Mouse (Mus musculus): Measurements from ENCODE around the gene Slc6a6. TPM values are rescaled to one million over a fixed set of nuclear protein-coding genes. Genes with fewer than 3 reads are reported as not detected.

The Slc6a6 gene
- polyA plus RNA-seq, 1 experiment from 2014 or later: 66.8 TPM

DNA sequence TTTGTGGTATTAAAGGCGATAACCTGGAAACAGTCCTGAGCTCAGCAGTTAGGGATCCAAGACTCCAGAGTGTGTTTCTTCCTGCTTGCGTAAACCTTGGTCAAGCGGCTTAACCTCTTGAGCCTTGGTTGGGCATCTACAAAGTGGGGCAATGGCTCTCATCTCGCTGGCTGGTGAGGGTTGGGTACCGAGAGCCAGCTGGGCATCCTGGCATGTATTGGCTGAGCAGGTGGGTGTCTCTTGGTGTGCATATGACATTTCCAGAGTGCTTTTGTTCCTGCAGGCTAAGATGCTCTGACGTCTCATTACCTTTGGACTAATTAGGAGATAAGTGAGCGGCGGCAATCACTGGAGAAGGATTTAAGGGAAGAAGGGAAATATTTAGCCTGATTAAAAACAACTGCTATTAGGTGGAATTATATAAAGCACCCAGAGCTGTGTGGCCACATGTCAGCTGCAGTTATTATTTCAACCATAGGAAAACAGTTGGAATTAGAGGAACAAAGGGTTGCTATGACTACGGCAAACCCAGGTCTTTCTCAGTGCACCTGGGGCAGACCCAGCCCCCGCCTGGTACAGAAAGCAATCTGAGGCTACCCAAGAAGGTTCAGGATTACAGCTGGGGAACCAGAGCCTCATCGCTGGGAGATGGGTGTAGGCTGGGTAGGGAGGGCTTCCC is 24.2 kb downstream of the Slc6a6 start:
- WGBS: 96% methylated on average over 11 of the region's 11 CpGs
- H3K9ac ChIP-seq (ENCODE audit: low read length): no peak overlapping the region
- H3K9me3 ChIP-seq (ENCODE audit: control insufficient read depth, low read length): no peaks in the 10 kb centered on the region
- H3K4me3 ChIP-seq (ENCODE audit: control insufficient read depth in 1 of 2, insufficient read depth in 1 of 2, low read depth in 1 of 2, low read length in 2 of 2): no peak overlapping the region
- H3K4me2 ChIP-seq (ENCODE audit: low read length): no peak overlapping the region
- peaks cover 14 to 15% of the 10 kb centered on the region in 2 experiments for H3K4me1 ChIP-seq (ENCODE audit: control insufficient read depth in 2 of 2, insufficient read depth in 2 of 2, low read length in 2 of 2)
- no peak for ATAC-seq (ENCODE audit: insufficient number of reproducible peaks, insufficient read depth, low FRiP score, low read depth)
- no peaks in the 10 kb centered on the region for H3K27me3 ChIP-seq (ENCODE audit: control insufficient read depth, insufficient read depth, low read length)
- no peak overlapping the region for H3K27ac ChIP-seq (replicated peaks in 1 of 2; ENCODE audit: control insufficient read depth in 1 of 2, insufficient read depth in 1 of 2, low read depth in 2 of 2, low read length in 2 of 2)
- H3K36me3 ChIP-seq (ENCODE audit: control insufficient read depth, insufficient read depth, low read length): peaks cover 42% of the 10 kb centered on the region

GRCm38 (mm10) chr6:91708919-91709318 is 25.1 kb downstream of the Slc6a6 start:
- Histone ChIP-seq H3K9ac (ENCODE audit: low read length) (no peak overlapping the region), H3K27me3 (ENCODE audit: control insufficient read depth, insufficient read depth, low read length) (no peaks in the 10 kb centered on the region), H3K4me3 (ENCODE audit: control insufficient read depth in 1 of 2, insufficient read depth in 1 of 2, low read depth in 1 of 2, low read length in 2 of 2) (no peak overlapping the region), H3K36me3 (ENCODE audit: control insufficient read depth, insufficient read depth, low read length) (peaks cover 33% of the 10 kb centered on the region), H3K27ac (replicated peaks in 1 of 2; ENCODE audit: control insufficient read depth in 1 of 2, insufficient read depth in 1 of 2, low read depth in 2 of 2, low read length in 2 of 2) (no peak overlapping the region), H3K4me1 (ENCODE audit: control insufficient read depth in 2 of 2, insufficient read depth in 2 of 2, low read length in 2 of 2) (peaks cover 17 to 20% of the 10 kb centered on the region in 2 experiments), H3K9me3 (ENCODE audit: control insufficient read depth, low read length) (no peaks in the 10 kb centered on the region), H3K4me2 (ENCODE audit: low read length) (no peak overlapping the region)
- ATAC-seq (ENCODE audit: insufficient number of reproducible peaks, insufficient read depth, low FRiP score, low read depth): no peak
- WGBS: 90% methylated on average over 1 of the region's 2 CpGs

DNA sequence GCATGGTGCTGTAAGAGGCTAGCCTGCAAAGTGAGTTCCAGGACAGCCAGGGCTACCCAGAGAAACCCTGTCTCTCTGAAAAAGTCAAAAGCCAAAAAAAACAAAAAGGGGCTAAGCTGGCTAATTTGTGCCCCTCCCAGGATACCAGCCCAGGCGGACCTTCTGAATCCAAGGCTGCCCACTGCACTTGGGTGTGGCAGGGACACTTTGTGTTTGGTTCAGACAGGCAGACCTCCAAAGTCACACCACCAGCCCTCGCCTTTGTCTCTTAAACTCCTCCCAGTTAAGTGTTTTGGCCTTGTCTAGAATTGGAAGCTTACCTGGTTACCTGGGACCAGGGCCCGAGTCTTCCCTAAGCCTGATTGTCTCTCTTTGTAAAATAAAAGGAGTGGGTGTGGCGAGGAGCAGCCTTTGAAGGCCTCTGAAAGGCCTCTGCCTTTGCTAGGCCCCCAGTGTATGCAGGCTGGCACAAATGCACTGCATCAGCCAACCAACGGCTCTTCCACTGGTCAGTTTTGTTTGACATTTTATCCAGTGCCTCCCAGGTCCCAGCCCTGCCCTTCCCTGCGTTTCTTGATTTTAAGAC is 26.6 kb downstream of the Slc6a6 start:
- H3K4me2 ChIP-seq (ENCODE audit: low read length): no peak overlapping the region
- no peaks in the 10 kb centered on the region for H3K9me3 ChIP-seq (ENCODE audit: control insufficient read depth, low read length)
- H3K27ac ChIP-seq (replicated peaks in 1 of 2; ENCODE audit: control insufficient read depth in 1 of 2, insufficient read depth in 1 of 2, low read depth in 2 of 2, low read length in 2 of 2): no peak overlapping the region
- no peak overlapping the region for H3K4me3 ChIP-seq (ENCODE audit: control insufficient read depth in 1 of 2, insufficient read depth in 1 of 2, low read depth in 1 of 2, low read length in 2 of 2)
- peaks cover 17 to 20% of the 10 kb centered on the region in 2 experiments for H3K4me1 ChIP-seq (ENCODE audit: control insufficient read depth in 2 of 2, insufficient read depth in 2 of 2, low read length in 2 of 2)
- peaks cover 40% of the 10 kb centered on the region for H3K36me3 ChIP-seq (ENCODE audit: control insufficient read depth, insufficient read depth, low read length)
- no peak for ATAC-seq (ENCODE audit: insufficient number of reproducible peaks, insufficient read depth, low FRiP score, low read depth)
- H3K9ac ChIP-seq (ENCODE audit: low read length): no peak overlapping the region
- no peaks in the 10 kb centered on the region for H3K27me3 ChIP-seq (ENCODE audit: control insufficient read depth, insufficient read depth, low read length)
- WGBS: 83% methylated on average over 6 of the region's 6 CpGs

DNA sequence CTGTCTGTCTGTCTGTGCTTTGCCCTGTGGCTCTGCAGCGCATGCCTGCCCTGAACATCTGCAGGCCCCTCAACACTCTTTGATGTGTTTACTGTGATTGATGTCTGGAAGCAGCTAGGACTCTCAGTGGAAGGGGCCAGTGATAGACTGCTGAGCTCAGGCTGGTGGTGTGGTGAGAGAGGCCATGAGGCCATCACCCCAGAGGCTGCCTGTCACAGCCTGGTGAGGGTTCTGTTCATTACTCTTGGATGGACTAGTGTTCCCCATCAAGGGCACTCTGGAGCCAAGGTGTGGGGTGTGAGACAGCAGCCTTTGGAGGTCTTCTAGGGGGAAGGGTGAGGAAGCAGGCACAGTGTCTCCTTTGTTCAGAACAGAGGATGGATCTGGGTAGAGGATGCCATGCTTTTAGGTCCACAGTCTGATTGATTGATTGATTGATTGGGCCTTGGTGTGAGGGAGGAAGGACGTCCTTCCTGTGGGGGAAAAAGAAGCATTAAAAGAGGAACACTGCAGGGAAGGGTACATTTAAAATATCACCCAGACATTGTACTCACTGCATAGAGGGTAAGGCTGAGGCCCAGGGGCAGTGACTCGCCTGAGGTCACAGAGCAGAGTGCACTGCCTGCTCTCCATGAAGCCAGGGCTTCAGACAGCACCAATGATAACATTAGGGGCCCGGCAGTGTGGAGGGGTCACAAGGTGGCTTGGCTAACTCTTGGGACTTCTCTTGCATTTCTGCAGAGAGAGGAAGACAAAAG is 28.4 kb downstream of the Slc6a6 start:
- Histone ChIP-seq H3K9ac (ENCODE audit: low read length) (peak overlapping the region; percentile 32; the same call in 1 of the 2 replicates), H3K9me3 (ENCODE audit: control insufficient read depth, low read length) (no peaks in the 10 kb centered on the region), H3K36me3 (ENCODE audit: control insufficient read depth, insufficient read depth, low read length) (peaks cover 36% of the 10 kb centered on the region), H3K4me1 (ENCODE audit: control insufficient read depth in 2 of 2, insufficient read depth in 2 of 2, low read length in 2 of 2) (peaks cover 17 to 20% of the 10 kb centered on the region in 2 experiments), H3K4me2 (ENCODE audit: low read length) (no peak overlapping the region), H3K27me3 (ENCODE audit: control insufficient read depth, insufficient read depth, low read length) (no peaks in the 10 kb centered on the region), H3K4me3 (ENCODE audit: control insufficient read depth in 1 of 2, insufficient read depth in 1 of 2, low read depth in 1 of 2, low read length in 2 of 2) (no peak overlapping the region), H3K27ac (replicated peaks in 1 of 2; ENCODE audit: control insufficient read depth in 1 of 2, insufficient read depth in 1 of 2, low read depth in 2 of 2, low read length in 2 of 2) (peak overlapping the region; percentile 2 to 25; a peak in 1 of 4 replicates)
- WGBS: 24% methylated on average over 4 of the region's 4 CpGs
- ATAC-seq (ENCODE audit: insufficient number of reproducible peaks, insufficient read depth, low FRiP score, low read depth): 0 out of 2 replicates have a peak, but pooled peaks have one; percentile 10

DNA sequence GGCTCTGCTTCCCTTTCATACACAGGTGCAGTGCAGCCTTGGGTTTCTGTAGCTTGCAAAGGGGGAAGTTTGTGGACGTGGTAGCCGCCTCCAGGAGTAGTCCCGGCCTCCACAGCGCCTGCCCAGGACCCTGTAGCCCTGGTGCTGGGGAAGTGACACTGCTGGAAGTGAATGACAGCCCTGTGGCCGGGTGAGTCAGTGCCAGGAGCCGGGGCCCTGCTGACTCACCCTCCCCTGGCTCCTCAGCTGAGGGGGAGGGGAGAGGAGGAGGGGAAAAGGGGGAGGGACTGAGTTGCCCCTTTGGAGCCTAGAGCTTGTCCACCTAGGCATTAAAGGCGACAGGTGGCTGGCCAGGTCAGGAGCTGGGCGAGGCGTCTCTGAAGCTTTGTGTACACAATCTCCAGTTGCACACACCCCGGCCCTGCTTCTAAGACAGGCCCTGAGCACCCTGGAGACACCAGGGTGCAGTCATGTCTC is 29.0 kb downstream of the Slc6a6 start:
- no peak overlapping the region for H3K4me3 ChIP-seq (ENCODE audit: control insufficient read depth in 1 of 2, insufficient read depth in 1 of 2, low read depth in 1 of 2, low read length in 2 of 2)
- no peak overlapping the region for H3K4me2 ChIP-seq (ENCODE audit: low read length)
- H3K36me3 ChIP-seq (ENCODE audit: control insufficient read depth, insufficient read depth, low read length): peaks cover 35% of the 10 kb centered on the region
- peaks cover 17 to 20% of the 10 kb centered on the region in 2 experiments for H3K4me1 ChIP-seq (ENCODE audit: control insufficient read depth in 2 of 2, insufficient read depth in 2 of 2, low read length in 2 of 2)
- no peaks in the 10 kb centered on the region for H3K27me3 ChIP-seq (ENCODE audit: control insufficient read depth, insufficient read depth, low read length)
- H3K27ac ChIP-seq (replicated peaks in 1 of 2; ENCODE audit: control insufficient read depth in 1 of 2, insufficient read depth in 1 of 2, low read depth in 2 of 2, low read length in 2 of 2): peak overlapping the region in 1 of 2 experiments; percentile 25; a peak in 2 of 4 replicates
- WGBS: 19% methylated on average over 10 of the region's 10 CpGs
- peak overlapping the region; percentile 32; the same call in 1 of the 2 replicates for H3K9ac ChIP-seq (ENCODE audit: low read length)
- H3K9me3 ChIP-seq (ENCODE audit: control insufficient read depth, low read length): no peaks in the 10 kb centered on the region
- peak; percentile 55; the same call in 1 of the 2 replicates for ATAC-seq (ENCODE audit: insufficient number of reproducible peaks, insufficient read depth, low FRiP score, low read depth)

- H3K4me1 ChIP-seq (ENCODE audit: control insufficient read depth in 2 of 2, insufficient read depth in 2 of 2, low read length in 2 of 2): peaks cover 17 to 20% of the 10 kb centered on the region in 2 experiments
- no peak overlapping the region for H3K4me3 ChIP-seq (ENCODE audit: control insufficient read depth in 1 of 2, insufficient read depth in 1 of 2, low read depth in 1 of 2, low read length in 2 of 2)
- H3K36me3 ChIP-seq (ENCODE audit: control insufficient read depth, insufficient read depth, low read length): peaks cover 30% of the 10 kb centered on the region
- H3K27ac ChIP-seq (replicated peaks in 1 of 2; ENCODE audit: control insufficient read depth in 1 of 2, insufficient read depth in 1 of 2, low read depth in 2 of 2, low read length in 2 of 2): no peak overlapping the region; a peak in 1 of 4 replicates
- no peak for ATAC-seq (ENCODE audit: insufficient number of reproducible peaks, insufficient read depth, low FRiP score, low read depth)
- H3K27me3 ChIP-seq (ENCODE audit: control insufficient read depth, insufficient read depth, low read length): no peaks in the 10 kb centered on the region
- WGBS: 31% methylated on average over 5 of the region's 5 CpGs
- H3K4me2 ChIP-seq (ENCODE audit: low read length): no peak overlapping the region
- H3K9me3 ChIP-seq (ENCODE audit: control insufficient read depth, low read length): no peaks in the 10 kb centered on the region
- H3K9ac ChIP-seq (ENCODE audit: low read length): no peak overlapping the region
Measured at GRCm38 (mm10) chr6:91713370-91713896, 29.6 kb downstream of the Slc6a6 start.

DNA sequence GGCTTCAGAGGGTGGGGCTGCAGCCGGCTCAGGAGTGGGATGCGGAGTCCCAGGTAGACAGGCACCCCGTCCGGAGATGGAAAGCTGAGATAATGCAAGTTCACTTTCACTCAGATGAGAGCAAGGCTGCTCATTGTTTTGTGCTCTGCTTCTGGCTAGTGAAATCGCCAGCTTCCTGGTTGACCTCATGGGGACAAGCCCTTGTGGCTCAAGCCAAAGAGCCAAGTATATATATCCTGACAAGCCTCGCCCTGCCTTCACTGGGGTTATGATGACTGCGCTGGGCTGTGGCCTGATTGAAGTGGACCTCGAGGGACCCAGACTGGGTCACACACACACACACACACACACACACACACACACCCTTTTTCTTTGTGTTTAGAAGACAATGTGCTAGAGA is 31.2 kb downstream of the Slc6a6 start:
- H3K36me3 ChIP-seq (ENCODE audit: control insufficient read depth, insufficient read depth, low read length): peaks cover 25% of the 10 kb centered on the region
- peaks cover 32 to 33% of the 10 kb centered on the region in 2 experiments for H3K4me1 ChIP-seq (ENCODE audit: control insufficient read depth in 2 of 2, insufficient read depth in 2 of 2, low read length in 2 of 2)
- WGBS: 77% methylated on average over 8 of the region's 8 CpGs
- H3K9ac ChIP-seq (ENCODE audit: low read length): no peak overlapping the region
- no peak overlapping the region for H3K4me3 ChIP-seq (ENCODE audit: control insufficient read depth in 1 of 2, insufficient read depth in 1 of 2, low read depth in 1 of 2, low read length in 2 of 2)
- no peak for ATAC-seq (ENCODE audit: insufficient number of reproducible peaks, insufficient read depth, low FRiP score, low read depth)
- H3K9me3 ChIP-seq (ENCODE audit: control insufficient read depth, low read length): no peaks in the 10 kb centered on the region
- H3K27ac ChIP-seq (replicated peaks in 1 of 2; ENCODE audit: control insufficient read depth in 1 of 2, insufficient read depth in 1 of 2, low read depth in 2 of 2, low read length in 2 of 2): no peak overlapping the region; a peak in 1 of 4 replicates
- H3K27me3 ChIP-seq (ENCODE audit: control insufficient read depth, insufficient read depth, low read length): no peaks in the 10 kb centered on the region
- H3K4me2 ChIP-seq (ENCODE audit: low read length): no peak overlapping the region
